9 mouse cellular contexts compared by ENCODE assay signal in genomic region chr7:95617370-95617769, GRCm38 (mm10).
A peak's percentile ranks its signal among the peaks of the same experiment; 100 is the strongest.
DNase-seq lines count a peak whose midpoint lies in the region; ATAC-seq and TF ChIP-seq lines count a peak whose summit lies in the region.
"Had no signal": no experiment of that assay in that cellular context is flagged by ENCODE, and none has a peak within 500 bp of the region (broad histone marks: within the 10 kb centered on the region; RNA-seq: fewer than 3 reads in every experiment).

No protein-coding gene starts in this region.

- H3K4me2 ChIP-seq in midbrain, embryonic 11.5 days: no peak overlapping the region
- no peak overlapping the region for H3K4me2 ChIP-seq in midbrain, embryonic 15.5 days
- H3K4me2 ChIP-seq in stomach, postnatal 0 days (replicated peaks; ENCODE audit: low read depth): no peak overlapping the region

- no peak overlapping the region for H3K4me3 ChIP-seq in midbrain, embryonic 11.5 days (ENCODE audit: low read depth, low read length)
- H3K4me3 ChIP-seq in midbrain, embryonic 15.5 days: no peak overlapping the region
- no peak overlapping the region for H3K4me3 ChIP-seq in stomach, postnatal 0 days (ENCODE audit: low read depth, low read length)

- ATAC-seq in midbrain, embryonic 11.5 days (ENCODE audit: low FRiP score): no peak
- ATAC-seq in midbrain, embryonic 15.5 days (replicated peaks): no peak
- ATAC-seq in stomach, postnatal 0 days (ENCODE audit: low FRiP score, low TSS enrichment): no peak
- ATAC-seq in activated CD4-positive, CD25-positive, alpha-beta regulatory T cell, adult 4 months: no peak

- no peak for TF ChIP-seq EP300 in stomach, postnatal 0 days (optimal IDR thresholded peaks at IDR 0.05)

- H3K9me3 ChIP-seq in midbrain, embryonic 11.5 days (ENCODE audit: control insufficient read depth, low read length): no peaks in the 10 kb centered on the region
- no peaks in the 10 kb centered on the region for H3K9me3 ChIP-seq in midbrain, embryonic 15.5 days
- H3K9me3 ChIP-seq in stomach, postnatal 0 days (ENCODE audit: control insufficient read depth, low read length): no peaks in the 10 kb centered on the region

- H3K4me1 ChIP-seq in midbrain, embryonic 11.5 days (ENCODE audit: control insufficient read depth, insufficient read depth, low read length): no peaks in the 10 kb centered on the region
- H3K4me1 ChIP-seq in midbrain, embryonic 15.5 days: no peaks in the 10 kb centered on the region
- H3K4me1 ChIP-seq in stomach, postnatal 0 days (replicated peaks; ENCODE audit: control insufficient read depth, insufficient read depth): no peaks in the 10 kb centered on the region

- DNase-seq in cerebellum, postnatal 36 days: peak; percentile 2 to 4
- DNase-seq in cerebellum, adult 11 months: no peak
- DNase-seq in midbrain, embryonic 11.5 days (ENCODE audit: low spot score, missing footprints): peak; percentile 2
- DNase-seq in left cerebral cortex, adult 8-10 months (ENCODE audit: low spot score in 2 of 2): peak; percentile 1 to 56
- DNase-seq in stomach, postnatal 0 days (ENCODE audit: low spot score): peak; percentile 22
- no peak for DNase-seq in embryo, embryonic 10.5 days (ENCODE audit: low spot score)

- no peak overlapping the region for H3K9ac ChIP-seq in midbrain, embryonic 11.5 days (ENCODE audit: low read length)
- H3K9ac ChIP-seq in midbrain, embryonic 15.5 days: no peak overlapping the region
- H3K9ac ChIP-seq in stomach, postnatal 0 days (ENCODE audit: low read length): no peak overlapping the region

- no peaks in the 10 kb centered on the region for H3K27me3 ChIP-seq in midbrain, embryonic 11.5 days (ENCODE audit: control insufficient read depth, insufficient read depth, low read length)
- no peaks in the 10 kb centered on the region for H3K27me3 ChIP-seq in midbrain, embryonic 15.5 days (replicated peaks)
- no peaks in the 10 kb centered on the region for H3K27me3 ChIP-seq in stomach, postnatal 0 days (ENCODE audit: control insufficient read depth, insufficient read depth, low read length)

- no peaks in the 10 kb centered on the region for H3K36me3 ChIP-seq in midbrain, embryonic 11.5 days (ENCODE audit: control insufficient read depth, insufficient read depth, low read length)
- no peaks in the 10 kb centered on the region for H3K36me3 ChIP-seq in midbrain, embryonic 15.5 days (replicated peaks)
- H3K36me3 ChIP-seq in stomach, postnatal 0 days (ENCODE audit: control insufficient read depth, insufficient read depth, low read length): no peaks in the 10 kb centered on the region

- no peak for TF ChIP-seq CTCF in stomach, postnatal 0 days (IDR thresholded peaks at IDR 0.05; ENCODE audit: low read depth)

- 87% methylated on average over 2 of the region's 2 CpGs for WGBS in midbrain, embryonic 11.5 days
- WGBS in midbrain, embryonic 15.5 days: 61% methylated on average over 2 of the region's 2 CpGs
- WGBS in stomach, postnatal 0 days: 33% methylated on average over 2 of the region's 2 CpGs

- H3K27ac ChIP-seq in midbrain, embryonic 11.5 days (ENCODE audit: low read depth, low read length): no peak overlapping the region
- no peak overlapping the region for H3K27ac ChIP-seq in midbrain, embryonic 15.5 days
- H3K27ac ChIP-seq in stomach, postnatal 0 days (replicated peaks): no peak overlapping the region
- H3K27ac ChIP-seq: macrophage had no signal

Comparison
In these comparisons a context has a peak if more than half of its experiments do, and no peak if none do; other contexts are left out.
1. DNase-seq: peak in cerebellum, postnatal 36 days (2 of 2), midbrain, embryonic 11.5 days (single experiment), left cerebral cortex, adult 8-10 months (2 of 2) and stomach, postnatal 0 days (single experiment); none in cerebellum, adult 11 months (single experiment) and embryo, embryonic 10.5 days (single experiment).